Mouse (Mus musculus) retina, postnatal 1 day (tissue): ENCODE measurements at regions not wholly inside any gene's neighbourhood (a gene's known extent, or its start where the extent isn't known, plus 50 kb on each side); places are given as distances from the start of the nearest gene placed in this dataset.

Experiments used
- DNase-seq: peaks from one replicate; pipeline ENCODE4 v3.0.0-alpha.2; 2012

DNA sequence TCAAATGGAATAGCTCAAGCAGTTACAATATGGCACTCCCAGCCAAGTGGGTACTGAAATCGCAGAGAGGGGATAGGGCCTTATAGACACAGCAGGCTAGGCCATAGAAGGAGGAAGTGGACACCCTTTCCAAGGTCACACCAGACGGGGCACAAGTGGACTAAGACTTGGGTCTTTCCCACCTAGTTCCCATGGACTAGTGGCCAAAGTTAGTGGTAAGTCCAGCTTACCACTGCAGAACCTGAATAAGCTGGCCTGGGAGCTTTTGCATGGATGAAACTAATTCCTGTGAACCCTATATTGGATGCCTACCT, 216.8 kb upstream of the Spdye4c start:
- no peak for DNase-seq

DNA sequence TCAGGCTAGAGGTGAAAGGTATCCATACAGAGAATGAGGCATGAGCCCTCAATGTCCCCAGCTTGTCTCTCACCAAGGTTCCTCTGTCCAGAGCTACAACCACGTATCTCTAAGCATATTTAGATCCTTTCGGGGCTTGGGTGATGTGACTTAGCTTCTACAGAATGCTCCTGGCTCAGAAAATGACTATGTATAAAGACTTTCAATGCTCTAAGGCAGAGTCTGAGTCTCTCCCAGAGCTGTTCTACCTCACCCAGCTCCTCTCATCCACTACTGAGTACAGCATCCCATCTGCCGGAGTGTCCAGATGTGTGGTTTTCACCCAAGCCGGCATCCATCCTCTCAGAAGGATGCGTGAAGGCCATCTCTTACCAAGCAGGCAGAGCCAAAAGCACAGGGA, 216.1 kb upstream of the Spdye4c start:
- no peak for DNase-seq

DNA sequence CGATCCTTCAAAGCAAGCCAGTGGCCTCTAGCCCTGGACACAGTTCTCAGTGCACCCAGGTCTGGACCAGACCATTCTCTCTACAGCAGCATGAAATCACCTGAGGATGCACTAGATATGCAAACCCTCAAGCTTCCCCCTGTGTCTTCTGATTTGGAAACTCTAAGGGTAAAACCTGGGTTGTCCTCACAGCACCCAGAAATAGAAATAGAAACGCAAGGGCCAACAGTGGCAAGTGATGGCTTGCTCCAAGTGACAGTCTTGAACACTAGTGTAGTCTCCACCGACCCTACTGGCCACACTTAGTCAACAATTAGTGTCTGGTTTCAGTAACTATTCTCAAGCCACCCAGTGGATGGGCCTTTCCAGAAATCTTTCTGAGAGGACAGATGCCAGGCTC, 215.2 kb upstream of the Spdye4c start:
- DNase-seq = no peak

DNA sequence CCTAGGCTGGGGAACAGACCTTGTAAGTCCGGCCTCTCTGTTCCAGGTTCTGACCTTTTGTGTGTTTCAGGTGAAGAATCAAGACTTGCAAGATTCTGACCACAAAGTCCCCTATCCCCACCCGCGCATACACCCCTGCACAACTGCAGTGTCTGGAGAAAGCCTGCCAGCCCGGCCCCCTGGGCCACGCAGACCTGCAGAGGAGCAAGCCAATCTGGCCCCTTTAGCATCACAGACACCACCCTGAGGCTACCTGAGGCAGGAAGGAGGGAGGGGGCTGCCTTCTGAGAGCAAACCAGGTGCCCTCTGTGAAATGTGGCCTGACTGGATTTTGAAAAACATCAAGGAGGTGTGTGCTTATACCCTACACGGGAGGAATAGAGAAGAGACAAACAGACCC, 213.8 kb upstream of the Spdye4c start:
- DNase-seq = no peak

DNA sequence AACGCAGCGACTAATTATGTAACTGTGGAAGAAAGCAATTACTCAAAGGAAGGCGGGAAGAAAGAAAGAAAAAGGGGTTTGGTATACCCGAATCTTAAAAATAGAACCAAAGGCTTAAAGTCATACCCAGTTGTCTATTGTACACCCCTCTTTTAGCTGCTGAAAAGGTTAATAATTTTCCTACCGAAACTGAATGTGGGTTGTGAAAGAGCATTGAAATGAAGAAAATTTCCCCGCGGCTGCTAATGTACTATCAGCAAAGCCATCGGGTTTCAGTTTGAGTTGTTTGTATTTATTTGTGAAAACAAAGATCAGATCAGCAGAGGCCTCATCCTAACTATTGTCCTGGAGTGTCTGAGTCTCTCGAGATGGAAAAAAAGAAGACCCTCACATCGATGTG, 213.3 kb upstream of the Spdye4c start:
- DNase-seq = no peak

DNA sequence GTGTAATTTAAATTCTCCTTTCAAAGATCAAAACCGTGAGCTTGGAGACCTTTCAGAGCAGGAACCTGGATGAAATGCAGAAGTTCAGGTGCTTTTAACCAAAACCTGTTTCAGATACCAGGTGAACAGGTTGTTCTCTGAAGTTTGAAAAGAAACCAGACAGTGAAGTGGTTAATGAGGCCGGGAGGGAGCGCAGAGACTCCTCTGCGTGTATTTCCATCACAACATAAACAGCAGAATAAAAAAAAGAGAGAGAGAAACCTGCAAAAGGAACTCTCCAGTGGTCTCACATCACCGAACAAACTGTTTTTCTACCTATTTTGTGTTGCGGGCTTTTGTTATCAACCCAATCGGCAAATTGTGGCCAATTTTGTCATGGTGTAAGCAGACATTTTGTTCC, 212.6 kb upstream of the Spdye4c start:
- no peak for DNase-seq

DNA sequence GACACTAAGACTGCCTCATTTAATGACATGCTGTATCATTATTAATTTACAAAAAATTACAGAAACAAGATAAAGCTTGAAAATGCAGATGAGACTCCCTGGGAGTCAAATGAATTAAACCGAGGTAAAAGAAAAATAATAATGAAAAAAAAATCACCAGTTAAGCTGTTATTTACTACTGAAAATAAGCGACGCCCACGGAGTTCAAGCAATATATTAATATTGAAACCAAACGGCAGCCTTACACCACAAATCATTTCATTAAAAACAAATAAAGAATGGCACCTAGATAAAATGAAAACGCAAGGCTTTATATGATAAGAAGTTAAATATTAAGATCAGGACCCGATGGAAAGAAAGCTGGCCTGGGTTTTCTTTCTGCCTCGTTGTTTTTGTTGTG, 211.9 kb upstream of the Spdye4c start:
- DNase-seq = no peak

DNA sequence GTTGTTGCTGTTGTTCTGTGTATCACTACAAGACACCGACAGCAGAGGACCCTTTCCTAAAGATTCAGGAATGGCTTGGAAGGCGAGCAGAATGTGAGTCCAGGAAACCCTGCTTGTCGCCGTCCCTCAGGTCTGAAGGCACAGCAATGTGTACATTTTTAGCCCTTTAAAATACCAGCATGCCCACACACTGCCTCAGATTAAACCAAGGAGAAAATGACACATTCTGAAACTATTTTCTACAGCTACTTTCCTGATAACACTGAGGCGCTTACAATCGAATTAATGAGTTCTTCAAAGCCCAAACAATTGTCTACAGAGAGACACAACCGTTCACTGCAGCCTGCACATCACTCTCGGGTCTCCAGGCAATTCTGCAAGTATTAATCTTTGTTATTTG, 211.5 kb upstream of the Spdye4c start:
- DNase-seq = peak; percentile 31

DNA sequence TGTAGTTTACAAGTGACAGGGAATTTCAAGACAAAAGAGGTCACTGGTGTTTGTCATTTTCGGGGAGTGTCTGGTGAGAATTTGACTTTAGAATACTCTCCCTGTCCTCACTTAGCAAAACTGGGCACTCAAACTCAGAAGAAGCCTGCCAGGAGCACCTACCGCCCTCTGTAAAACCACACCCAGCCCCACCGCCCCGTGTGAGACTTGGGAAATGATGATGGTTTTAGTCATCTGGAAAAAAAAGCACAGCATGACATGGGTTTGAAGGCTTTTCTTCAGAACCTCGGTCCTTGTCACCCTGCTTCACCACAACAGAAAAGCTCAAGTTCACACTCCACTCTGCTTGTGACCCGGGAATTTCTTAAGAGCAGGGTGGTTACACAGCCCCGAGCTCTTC, 210.4 kb upstream of the Spdye4c start:
- DNase-seq = no peak

DNA sequence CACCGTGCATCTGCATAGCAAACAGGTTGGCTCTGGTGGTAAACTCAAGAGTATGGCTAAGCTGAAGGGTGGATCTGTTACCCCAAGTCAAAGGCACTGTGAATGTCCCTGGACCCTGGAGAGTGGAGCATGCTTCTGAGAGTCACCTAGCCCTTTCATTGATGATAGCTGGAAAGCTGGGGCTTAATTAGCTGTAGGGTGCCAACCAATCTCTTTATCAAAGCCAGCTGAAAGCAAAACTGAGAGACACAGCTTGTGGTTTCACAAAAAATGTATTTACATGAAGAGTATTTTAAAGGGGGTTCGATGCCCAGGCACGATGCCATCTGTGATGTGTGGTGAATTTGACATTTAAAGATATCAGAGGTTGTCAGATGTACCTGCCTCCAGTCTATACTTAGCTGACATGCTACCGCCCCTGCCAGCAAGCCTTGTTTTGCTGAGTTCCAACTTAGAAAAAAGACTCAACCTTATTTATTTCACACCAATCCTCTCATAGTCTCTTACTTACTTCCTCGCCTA, 209.3 kb upstream of the Spdye4c start:
- DNase-seq = no peak

DNA sequence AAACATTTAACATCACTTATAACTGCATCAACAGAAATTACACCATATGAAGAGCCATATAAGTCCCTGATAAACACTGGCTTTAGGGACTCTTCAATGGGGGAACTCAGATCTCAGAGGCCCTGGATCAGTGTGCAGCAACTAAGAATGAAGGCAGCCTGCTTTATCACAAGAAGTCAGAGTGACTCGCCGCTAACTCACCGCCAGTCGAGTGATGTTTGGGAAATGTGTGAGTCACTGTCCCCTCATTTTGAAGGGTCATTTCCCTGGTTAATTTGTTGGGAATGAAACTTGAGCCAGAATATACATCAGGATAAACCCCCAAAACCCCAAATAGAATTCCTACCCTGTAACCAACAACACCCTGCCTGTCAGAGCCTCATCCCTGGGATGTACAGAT, 208.5 kb upstream of the Spdye4c start:
- no peak for DNase-seq

DNA sequence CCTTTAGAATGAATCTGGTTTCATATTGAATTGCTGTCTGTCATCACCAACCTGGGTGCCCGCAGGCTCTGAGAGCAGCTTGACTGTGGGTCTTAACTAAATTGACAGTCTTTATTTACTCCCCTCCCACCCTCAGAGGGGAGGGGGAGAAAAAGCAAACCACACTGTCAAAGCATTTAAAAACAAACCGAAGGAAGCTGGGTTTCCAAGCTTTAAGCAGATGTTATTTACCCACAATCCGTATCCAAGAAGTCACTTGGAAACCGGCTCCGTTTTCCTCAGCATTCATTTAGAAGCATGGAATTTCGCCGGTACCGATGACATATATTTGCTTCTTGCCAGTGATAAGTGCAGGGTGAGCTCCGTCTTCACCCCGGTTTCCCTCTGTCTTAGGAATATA, 206.4 kb upstream of the Spdye4c start:
- no peak for DNase-seq

DNA sequence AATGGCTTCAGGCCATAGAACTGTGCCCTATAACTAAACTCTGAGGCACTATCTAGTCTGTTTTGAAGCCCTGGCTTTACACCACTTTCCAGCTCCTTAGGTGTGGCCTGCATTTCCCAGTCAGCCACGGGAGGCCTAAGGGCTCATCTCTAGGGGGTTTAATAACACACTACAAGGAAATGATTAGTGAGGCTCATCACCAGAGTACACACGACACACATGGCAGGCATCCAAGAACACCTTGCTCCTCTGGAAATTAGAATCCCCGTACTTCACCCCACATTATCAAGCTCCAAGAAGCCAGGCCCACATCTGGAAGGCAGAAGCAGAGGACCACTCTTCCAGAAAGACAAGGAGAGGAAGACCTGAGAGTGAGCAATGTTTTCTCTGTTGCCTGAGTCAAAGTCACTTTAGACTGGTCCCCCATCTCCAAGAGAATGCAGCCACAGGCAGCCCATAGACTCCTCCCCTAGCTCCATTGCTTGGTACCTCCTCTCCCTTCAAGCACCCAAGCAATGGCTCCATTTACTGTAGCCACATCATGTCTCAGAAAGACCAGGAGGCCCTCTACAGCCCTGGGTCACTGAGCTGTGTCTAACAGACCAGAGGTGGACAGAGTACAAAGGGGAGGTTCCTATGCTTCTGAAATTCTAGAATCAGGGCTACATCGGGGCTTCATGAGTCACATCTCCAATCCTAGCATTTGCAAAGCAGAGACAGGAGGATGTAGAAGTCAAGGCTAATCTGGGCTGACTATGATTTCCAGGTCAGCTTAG, 204.0 kb upstream of the Spdye4c start:
- no peak for DNase-seq

DNA sequence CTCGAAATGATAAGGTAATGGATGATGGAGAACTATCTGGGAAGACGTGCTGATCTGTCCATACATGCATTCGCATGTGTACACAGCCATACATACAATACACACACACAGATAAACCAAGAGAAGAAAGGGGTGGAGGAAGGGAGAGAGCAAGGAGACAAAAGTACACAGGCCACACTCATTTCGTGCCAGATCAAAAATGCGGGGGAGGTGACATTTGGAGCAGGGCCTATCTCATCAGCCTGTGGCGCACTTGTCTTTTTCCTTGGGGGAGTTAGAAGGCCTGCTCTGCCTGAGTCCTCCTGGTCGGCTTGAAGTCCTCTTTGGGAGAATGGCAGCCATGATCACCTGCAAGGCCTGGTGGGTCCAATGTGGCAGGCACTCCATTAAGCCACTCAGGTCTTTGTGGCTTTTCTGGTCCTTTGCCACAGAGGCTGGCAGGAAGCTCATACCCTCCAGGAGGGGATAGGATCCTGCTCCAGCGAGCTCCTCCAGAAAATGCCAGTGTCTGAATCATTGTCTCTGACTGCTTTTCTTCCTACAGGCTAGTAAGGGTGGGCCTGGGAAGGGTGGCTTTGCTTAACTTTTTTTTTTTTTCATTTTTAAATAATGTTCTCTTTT, 203.0 kb upstream of the Spdye4c start:
- DNase-seq = no peak

DNA sequence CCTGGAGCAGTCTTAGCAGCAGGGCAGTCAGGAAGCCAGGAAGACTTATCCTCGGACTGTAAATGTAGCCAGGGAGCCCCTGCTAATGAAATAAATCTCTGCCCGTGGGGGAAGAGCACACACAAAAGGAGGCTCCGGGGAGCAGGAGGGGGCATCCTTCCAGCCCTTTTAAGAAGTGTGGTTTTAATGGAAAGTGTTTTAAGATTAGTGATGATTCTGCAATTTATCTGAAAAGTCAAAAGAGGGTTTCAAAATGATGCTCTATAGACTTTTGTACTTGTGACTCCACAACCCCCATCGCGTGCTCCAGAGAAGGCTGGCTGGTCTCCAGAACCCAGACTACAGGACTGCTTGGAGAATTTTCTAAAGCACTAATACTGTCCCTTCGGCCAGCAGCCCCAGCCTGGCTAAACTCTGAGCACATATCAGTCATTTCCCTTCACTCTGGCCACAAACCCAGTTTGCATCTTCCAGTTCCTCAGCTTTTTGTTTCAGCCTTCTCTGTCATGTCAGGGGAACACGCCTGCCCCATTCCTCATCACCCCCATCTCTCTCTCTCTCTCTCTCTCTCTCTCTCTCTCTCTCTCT, 202.0 kb upstream of the Spdye4c start:
- no peak for DNase-seq

DNA sequence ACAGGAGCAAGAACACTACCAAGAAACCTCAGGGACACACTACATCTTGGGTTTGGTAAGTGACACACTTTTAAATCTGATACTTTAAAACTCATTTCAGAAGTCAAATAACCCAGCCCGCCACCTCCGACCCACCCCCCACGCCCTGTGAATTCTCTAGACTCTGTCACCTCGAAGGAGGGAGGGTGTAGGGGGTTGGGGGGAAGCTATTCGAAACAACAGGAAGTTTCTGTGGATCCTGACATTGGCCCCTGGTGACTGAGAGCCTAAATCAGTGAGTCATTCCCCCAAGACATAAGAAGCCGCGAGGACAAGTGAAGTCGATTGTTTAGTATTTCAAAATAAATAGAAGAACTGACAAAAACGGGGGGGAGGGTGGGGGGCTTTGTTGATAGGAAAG, 198.7 kb upstream of the Spdye4c start:
- no peak for DNase-seq

DNA sequence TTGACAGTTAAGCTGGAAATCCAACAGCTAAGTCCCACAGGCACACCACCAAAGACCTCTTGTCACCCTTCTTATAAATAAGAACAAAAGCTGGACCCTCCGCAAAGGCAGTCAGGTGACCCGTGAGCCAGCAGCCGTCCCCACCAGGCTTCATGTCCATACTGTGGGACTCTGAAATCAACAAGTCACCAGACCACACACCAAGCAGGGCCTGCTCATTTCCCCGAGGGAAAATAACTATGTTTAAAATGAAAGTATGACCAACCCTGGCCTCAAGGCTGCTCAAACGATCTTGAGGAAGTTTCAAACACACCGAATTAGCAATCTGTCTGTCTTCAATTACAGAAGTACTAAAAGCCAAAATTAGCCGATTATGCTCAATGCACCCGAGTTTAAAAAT, 197.6 kb upstream of the Spdye4c start:
- no peak for DNase-seq

DNA sequence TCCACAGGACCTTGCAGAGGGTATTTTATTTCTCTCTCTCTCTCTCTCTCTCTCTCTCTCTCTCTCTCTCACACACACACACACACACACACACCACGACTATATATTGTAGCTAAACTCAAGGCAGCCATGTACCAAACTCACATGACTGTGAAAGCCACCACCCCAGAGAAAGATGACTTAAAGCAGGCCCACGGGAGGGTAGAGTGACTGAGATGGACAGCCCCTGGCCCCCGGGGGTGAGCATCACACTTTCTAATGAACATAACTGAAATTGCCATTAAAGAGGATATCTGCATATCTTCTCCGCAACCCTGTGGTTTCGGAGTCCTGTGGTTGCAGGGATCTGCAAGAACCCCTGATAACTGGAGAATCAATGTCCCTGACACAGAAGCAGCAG, 197.1 kb upstream of the Spdye4c start:
- DNase-seq = no peak

DNA sequence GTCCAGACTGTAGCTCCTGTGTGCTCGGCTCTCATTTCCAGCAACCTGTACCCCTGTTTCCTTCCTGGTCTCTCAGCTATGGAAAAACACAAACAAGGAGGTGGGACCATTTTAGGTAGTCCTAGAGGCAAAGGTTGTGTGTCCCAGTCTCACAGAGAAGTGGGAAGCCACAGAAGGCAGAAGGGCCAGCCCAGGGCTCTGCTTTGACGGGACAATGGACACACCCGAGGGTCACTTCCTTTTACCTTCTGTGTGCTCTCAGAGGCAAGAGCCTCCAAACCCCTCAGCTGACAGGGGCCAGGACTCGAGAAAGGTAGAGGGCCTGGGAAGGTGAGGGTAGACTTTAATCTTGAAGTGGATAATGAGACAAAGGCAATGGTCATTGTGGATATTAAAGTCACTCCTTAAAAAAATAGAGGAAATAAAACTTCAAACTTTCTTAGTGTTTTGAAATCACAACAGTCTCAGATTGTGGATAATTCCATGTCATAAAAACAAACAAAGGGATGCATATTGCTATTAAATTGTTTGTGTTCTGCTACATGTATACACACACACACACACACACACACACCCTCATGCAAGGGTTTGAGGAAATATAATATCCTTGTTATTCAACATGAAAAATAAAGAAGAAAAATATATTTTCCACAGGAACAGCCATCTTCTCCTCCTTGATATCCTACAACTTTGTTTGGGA, 195.6 kb upstream of the Spdye4c start:
- DNase-seq = no peak

DNA sequence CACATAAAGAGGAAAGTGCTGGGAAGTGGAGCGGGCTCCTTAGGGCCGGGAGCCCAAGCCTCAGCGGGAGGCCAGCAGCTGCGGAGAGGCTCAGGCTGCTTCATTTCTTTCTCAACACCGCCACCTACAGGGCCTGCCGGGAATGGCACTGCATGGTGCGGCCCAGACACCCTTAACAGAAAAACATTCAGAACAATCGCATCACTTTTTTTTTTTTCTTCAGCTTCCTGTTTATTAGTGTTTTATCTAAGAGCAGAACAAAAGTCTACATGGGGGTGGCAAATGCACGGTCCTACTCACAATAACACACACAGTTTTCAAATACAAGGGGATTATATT, 195.0 kb upstream of the Spdye4c start:
- peak; percentile 90 for DNase-seq

DNA sequence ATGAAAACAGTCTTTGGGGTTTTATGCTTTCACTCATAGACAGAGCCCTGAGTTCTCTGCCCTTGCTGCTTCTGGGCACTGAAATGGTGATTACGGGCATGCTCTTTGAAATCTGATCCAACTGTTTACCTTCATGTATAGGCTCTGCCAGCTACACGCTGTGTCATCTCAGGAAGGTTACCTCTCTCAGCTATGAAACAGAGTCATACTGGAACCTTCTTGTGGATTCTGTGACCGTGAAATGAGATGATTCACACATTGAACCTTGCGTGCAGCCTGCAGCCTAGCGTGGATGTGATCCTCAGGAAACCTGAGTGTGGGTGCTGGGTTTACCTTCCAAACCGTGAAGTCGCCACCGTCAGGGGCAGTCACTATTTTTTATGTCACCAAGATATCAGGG, 189.7 kb upstream of the Spdye4c start:
- no peak for DNase-seq

DNA sequence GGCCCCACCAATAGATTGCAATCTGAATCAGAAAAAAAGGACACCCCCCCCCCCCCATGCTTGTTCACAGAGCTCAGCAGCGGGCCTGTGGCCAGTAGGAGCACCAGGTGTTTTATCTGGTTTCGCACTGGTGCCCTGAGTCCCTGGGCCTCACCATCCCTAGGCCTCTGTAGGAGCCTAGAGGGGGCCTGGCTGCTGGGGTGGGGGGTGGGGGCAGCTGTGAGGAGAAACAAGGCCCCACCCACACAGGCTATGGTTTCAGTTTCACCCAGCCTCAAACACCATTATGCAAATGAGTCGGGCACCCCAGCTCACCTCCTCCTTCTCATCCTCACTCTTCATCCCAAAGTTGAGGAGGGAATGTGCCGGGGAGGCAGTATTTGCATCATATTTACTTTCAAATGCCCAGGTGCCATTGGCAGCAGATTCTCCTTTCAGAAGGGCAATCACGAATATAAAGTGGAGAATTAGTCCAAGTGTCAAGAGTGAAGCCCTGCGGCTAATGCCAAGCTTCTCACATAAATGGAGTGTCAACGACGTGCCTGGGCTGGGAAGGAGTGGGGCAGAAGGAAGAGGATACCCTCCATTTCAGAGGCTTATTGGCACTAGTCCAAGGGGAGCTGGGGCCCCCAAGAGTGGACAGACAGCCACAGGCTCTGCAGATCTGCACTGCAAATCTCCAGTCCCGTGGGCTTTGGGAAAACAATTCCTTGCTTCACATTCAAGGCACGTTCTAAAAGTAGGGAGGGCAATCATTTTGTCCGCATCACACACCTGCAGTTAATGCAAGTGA, 187.7 kb upstream of the Spdye4c start:
- DNase-seq = no peak

DNA sequence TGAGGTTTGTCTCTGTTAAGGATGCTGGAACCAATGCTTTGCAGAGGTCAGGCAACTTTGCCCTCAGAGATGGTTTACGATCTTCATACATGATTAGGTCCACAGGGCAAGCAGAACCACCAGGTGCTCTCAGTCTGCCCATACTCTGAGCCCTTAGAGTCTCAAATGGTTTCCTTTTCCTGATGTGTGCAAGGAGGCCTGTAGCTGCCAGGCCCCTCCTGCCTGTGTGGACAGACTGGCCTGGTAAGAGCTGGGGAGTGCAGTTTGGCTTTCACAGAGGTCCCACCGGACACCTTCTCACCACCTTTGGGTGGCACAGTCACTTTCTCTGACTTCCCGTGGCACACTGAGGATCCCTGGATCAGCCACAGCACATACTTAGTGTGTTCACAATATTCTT, 186.6 kb upstream of the Spdye4c start:
- DNase-seq = no peak
